Mouse (Mus musculus) midbrain, embryonic 14.5 days (tissue): ENCODE results near the gene Tmem144. TPM values are rescaled to one million over a fixed set of nuclear protein-coding genes. Genes with fewer than 3 reads are reported as not detected.
A peak's percentile ranks its signal among the peaks of the same experiment; 100 is the strongest.

Experiments
- ATAC-seq: fragments of 200-750 bp; cut with Nextera tagmentation; 2 replicates; pipeline ENCODE4 v1.8.0; 2017; ENCODE audit warnings: moderate number of reproducible peaks, moderate library complexity; ENCODE audit not compliant: low FRiP score, low TSS enrichment
- DNase-seq: peaks from one replicate; pipeline ENCODE4 v3.0.0-alpha.2; 2015
- H3K27ac ChIP-seq: fragments of 300-500 bp; sonication (generic); replicated peaks from 2 replicates; pipeline ENCODE4 v1.5.1; 2014; ENCODE audit warnings: mild to moderate bottlenecking, low read depth, low read length, moderate library complexity
- H3K27me3 ChIP-seq: fragments of 300-500 bp; sonication (generic); 2 replicates; pipeline ENCODE4 v1.6.1; 2014; ENCODE audit warnings: low read length, control low read depth, mixed read lengths; ENCODE audit not compliant: control insufficient read depth, insufficient read depth
- H3K36me3 ChIP-seq: fragments of 300-500 bp; sonication (generic); 2 replicates; pipeline ENCODE4 v1.6.1; 2014; ENCODE audit warnings: low read length, control low read depth; ENCODE audit not compliant: control insufficient read depth, insufficient read depth
- H3K4me1 ChIP-seq: fragments of 300-500 bp; sonication (generic); 2 replicates; pipeline ENCODE4 v1.6.1; 2014; ENCODE audit warnings: mild to moderate bottlenecking, antibody characterized with exemption, low read length, control low read depth; ENCODE audit not compliant: control insufficient read depth, insufficient read depth
- H3K4me2 ChIP-seq: fragments of 300-500 bp; sonication (generic); 2 replicates; pipeline ENCODE4 v1.6.1; 2014; ENCODE audit warnings: mild to moderate bottlenecking, low read length, moderate library complexity
- H3K4me3 ChIP-seq: fragments of 300-500 bp; sonication (generic); replicated peaks from 2 replicates; pipeline ENCODE4 v1.5.1; 2014; ENCODE audit warnings: low read depth, low read length
- H3K9ac ChIP-seq: fragments of 300-500 bp; sonication (generic); replicated peaks from 2 replicates; pipeline ENCODE4 v1.6.1; 2014; ENCODE audit warnings: mild to moderate bottlenecking, low read length, moderate library complexity
- H3K9me3 ChIP-seq: fragments of 300-500 bp; sonication (generic); 2 replicates; pipeline ENCODE4 v1.6.1; 2016; ENCODE audit warnings: low read length, control low read depth, mixed read lengths; ENCODE audit not compliant: control insufficient read depth
- WGBS: fragments of 180-500 bp; shearing (Covaris S2); extraction: QIAGEN DNeasy Blood & Tissue Kit; methylation state at CpG from one replicate; pipeline ENCODE4 v1.1.7; 2014; 5-methylcytosine and 5-hydroxymethylcytosine counted together
- polyA plus RNA-seq: library from polyadenylated mRNA; unstranded; fragments of >200 nt; fragmentation: Nextera tagmentation; extraction: Ambion mirVana; gene quantifications from 2 replicates; pipeline ENCODE4 v1.2.1, GENCODE M21; 2014

Tmem144 gene
- polyA plus RNA-seq, 1 experiment from 2014 or later = 0.97 TPM

DNA sequence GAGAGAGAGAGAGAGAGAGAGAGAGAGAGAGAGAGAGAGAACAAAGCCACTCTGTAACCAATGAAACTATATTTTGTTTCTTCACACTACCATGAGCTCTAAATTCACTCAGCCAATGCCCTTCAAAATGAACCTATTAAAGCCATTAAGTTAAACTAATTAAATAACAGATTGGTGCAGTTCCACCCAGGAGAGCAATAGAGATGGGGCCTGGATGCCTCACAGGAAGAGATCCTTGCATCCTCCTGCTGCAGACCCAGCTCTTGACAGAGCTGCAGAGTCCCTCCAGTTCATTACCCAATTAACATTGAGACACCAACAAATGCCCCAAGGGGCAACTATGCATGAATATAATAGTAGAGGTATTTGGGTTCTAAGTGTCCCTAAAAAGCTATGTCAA lies 23.3 kb downstream of the Tmem144 start:
- Histone ChIP-seq H3K9me3 (no peaks in the 10 kb centered on the region), H3K4me3 (no peak overlapping the region), H3K36me3 (no peaks in the 10 kb centered on the region), H3K4me1 (no peaks in the 10 kb centered on the region), H3K27ac (no peak overlapping the region), H3K9ac (no peak overlapping the region), H3K4me2 (no peak overlapping the region), H3K27me3 (no peaks in the 10 kb centered on the region)
- DNase-seq = no peak
- no peak for ATAC-seq

DNA sequence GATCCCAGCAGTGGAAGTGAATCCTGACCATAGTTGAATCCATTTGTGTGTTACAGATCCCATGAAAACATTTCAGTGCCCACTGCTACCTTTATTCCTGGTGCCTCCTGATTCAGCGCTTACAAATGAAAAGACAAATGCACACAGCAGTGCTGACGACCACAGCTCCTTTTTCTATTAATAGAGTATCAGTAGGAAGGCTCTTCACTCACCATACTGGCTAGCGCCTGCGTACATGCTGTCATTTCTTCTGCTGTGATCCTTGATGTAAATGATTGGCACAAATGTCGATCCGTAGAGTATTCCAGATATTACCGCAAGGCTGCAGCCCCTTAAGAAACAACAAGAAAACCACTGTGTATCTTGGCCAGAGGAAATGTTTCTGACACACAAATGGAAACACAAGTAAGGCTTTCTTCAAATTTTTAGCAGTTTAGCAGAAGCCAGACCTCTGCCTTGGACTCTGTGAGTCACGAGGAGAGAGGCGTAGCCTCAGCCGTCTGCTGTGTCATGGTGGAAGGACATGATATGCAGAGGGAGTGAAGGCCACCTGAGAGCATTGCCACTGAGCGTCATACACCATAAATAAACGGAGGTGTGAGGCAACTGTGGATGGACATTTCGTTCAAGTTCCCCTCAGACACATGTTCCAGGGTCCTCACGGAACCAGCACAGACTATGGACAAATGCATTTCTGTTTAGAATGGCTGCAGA lies 27.3 kb downstream of the Tmem144 start:
- H3K9ac ChIP-seq = no peak overlapping the region
- no peaks in the 10 kb centered on the region for H3K36me3 ChIP-seq
- H3K4me2 ChIP-seq = no peak overlapping the region

DNA sequence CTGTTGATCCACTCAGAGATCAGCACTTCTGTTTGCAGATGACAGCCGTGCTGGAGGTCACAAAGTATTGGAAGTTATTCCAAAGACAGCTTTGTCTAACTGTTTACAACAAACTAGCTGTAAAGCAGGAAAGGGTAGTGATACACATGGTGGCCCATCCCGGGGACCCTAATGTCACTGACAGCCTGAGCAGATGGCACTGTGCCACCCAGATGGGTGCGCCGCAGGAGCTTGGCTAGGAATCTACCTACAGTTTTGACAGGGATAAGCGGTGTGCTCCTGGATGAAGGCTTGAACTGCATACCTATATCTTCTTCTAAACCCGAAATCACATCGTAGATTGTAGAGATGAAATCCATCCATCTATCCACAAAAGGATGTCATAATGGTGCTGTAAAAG lies 29.4 kb downstream of the Tmem144 start:
- no peak overlapping the region for H3K9ac ChIP-seq
- no peaks in the 10 kb centered on the region for H3K36me3 ChIP-seq
- H3K9me3 ChIP-seq = no peaks in the 10 kb centered on the region
- H3K4me3 ChIP-seq = no peak overlapping the region
- ATAC-seq (no peak), DNase-seq (no peak)
- no peak overlapping the region for H3K4me2 ChIP-seq
- H3K27me3 ChIP-seq = no peaks in the 10 kb centered on the region
- 96% methylated on average over 7 of the region's 7 CpGs for WGBS
- no peaks in the 10 kb centered on the region for H3K4me1 ChIP-seq
- no peak overlapping the region for H3K27ac ChIP-seq

More for the DNA sequence above, 27.3 kb downstream of the Tmem144 start:
- no peaks in the 10 kb centered on the region for H3K27me3 ChIP-seq
- DNase-seq (no peak), ATAC-seq (no peak)
- H3K27ac ChIP-seq = no peak overlapping the region
- no peak overlapping the region for H3K4me3 ChIP-seq
- no peaks in the 10 kb centered on the region for H3K9me3 ChIP-seq
- 93% methylated on average over 14 of the region's 14 CpGs for WGBS
- H3K4me1 ChIP-seq = no peaks in the 10 kb centered on the region

DNA sequence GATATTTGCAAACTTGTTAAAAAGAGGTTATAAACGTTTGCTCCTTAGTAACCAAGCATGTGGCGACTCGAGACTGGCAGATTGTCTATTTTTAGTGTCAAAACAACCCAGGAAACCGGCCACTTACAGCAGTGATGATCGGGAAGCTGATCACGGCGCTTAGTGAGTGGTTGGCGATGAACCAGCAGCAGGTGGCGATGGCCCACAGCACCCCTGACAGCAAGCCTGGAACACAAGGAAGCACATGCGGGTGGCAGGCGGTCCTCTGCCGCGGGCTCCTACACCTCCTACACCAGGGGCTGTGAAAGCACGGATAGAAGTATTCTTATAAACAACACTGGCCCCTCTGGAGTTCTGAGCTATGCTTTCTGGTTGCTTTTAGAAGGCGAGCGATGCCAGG lies 31.4 kb downstream of the Tmem144 start:
- 93% methylated on average over 16 of the region's 16 CpGs for WGBS
- Histone ChIP-seq H3K4me3 (no peak overlapping the region), H3K36me3 (no peaks in the 10 kb centered on the region), H3K9ac (no peak overlapping the region), H3K4me2 (no peak overlapping the region), H3K4me1 (no peaks in the 10 kb centered on the region), H3K9me3 (no peaks in the 10 kb centered on the region), H3K27me3 (no peaks in the 10 kb centered on the region), H3K27ac (no peak overlapping the region)
- ATAC-seq (no peak), DNase-seq (no peak)

DNA sequence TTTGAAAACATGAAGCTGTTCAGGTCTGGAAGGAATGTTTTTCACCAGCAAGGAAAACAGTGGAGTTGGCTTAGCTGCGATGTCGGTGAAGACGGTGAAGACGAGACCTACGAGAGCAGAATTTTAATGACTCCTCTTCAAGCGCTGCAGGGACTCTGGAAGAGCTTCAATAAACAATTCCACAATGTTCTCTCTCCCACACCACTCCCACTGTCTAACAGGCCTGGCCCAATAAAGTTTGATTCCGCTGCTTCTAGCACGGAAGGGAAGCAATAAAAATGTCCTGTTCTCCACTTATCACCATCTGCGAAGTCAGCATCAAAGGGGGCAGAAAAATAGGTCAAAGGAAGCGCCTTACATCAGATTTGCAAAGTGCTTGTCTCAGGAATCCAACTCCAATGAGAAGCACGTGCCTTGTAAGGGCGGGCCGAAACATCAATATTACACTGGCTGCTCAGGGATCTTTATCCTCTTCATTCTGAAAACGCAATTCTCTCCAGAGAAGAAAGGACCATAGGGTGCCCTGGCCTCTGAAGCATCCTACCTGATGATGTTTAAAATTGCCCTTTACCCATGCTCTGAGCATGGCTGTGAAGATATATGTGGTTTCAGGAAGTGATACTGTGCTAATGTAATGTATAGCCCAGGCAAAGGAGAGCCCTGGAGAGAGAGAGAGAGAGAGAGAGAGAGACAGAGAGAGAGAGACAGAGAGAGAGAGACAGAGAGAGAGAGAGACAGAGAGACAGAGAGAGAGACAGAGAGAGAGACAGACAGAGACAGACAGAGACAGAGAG lies 34.2 kb downstream of the Tmem144 start:
- Histone ChIP-seq H3K36me3 (no peaks in the 10 kb centered on the region), H3K4me2 (no peak overlapping the region), H3K9me3 (no peaks in the 10 kb centered on the region), H3K4me3 (no peak overlapping the region), H3K4me1 (no peaks in the 10 kb centered on the region), H3K27me3 (no peaks in the 10 kb centered on the region), H3K9ac (no peak overlapping the region), H3K27ac (no peak overlapping the region)
- DNase-seq (peak; percentile 59), ATAC-seq (no peak)
- WGBS = 62% methylated on average over 14 of the region's 14 CpGs

DNA sequence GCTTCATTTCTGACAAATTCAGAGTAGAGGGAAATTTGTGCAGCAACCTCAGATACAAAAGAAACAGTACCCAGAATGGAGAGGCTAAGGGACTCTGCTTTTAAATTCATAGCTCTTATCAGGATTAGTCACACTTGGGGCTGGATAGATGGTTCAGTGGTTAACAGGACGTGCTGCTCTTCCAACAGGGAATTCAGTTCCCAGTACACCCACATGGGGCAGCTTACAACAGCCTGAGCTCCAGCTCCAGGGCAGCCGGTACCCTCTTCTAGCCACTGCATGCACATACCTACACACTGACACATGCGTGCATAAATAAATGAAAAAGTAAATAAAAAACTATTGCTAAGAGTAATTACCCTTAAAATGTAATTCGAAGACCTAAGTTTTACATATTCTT lies 36.3 kb downstream of the Tmem144 start:
- H3K36me3 ChIP-seq = no peaks in the 10 kb centered on the region
- ATAC-seq (no peak), DNase-seq (no peak)
- WGBS = 61% methylated on average over 4 of the region's 4 CpGs
- H3K9ac ChIP-seq = no peak overlapping the region
- H3K4me2 ChIP-seq = no peak overlapping the region
- H3K27me3 ChIP-seq = no peaks in the 10 kb centered on the region
- H3K27ac ChIP-seq = no peak overlapping the region
- H3K9me3 ChIP-seq = no peaks in the 10 kb centered on the region
- no peaks in the 10 kb centered on the region for H3K4me1 ChIP-seq
- no peak overlapping the region for H3K4me3 ChIP-seq

DNA sequence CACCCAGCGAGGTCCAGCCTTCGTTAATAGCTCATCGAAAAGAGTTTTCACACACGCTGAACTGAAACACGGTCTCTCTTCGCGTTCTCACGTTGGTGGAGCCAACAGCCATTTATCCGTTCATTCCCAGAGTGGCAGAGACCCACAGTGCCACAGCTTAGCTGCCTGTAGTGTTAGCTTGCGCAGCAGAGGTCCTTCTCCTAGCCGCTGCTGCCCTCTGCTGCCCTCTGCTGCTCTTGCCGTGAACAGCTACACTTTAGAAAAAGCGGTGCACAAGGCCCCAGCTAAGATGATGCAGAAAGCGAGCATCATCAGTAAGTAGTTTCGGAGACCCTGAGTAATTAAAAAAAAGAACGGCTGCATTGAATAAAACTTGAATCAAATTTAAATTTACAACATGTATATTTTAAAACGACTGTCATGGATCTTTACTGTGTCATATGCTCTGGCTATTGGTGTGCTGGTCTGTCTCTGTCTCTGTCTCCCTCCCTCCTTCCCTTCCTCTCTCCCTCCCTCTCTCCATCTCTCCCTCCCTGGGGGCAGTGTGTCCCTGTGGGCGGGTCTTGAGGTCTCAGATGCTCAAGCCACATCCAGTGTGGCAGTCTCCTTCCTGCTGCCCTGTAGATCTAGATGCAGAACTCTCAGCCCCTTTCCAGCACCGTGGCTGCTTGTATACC lies 38.6 kb downstream of the Tmem144 start:
- Histone ChIP-seq H3K9me3 (no peaks in the 10 kb centered on the region), H3K27ac (no peak overlapping the region), H3K27me3 (no peaks in the 10 kb centered on the region), H3K4me3 (no peak overlapping the region; the same call in 1 of the 2 replicates), H3K36me3 (no peaks in the 10 kb centered on the region), H3K4me2 (peak overlapping the region; percentile 46), H3K9ac (no peak overlapping the region), H3K4me1 (no peaks in the 10 kb centered on the region)
- DNase-seq (peak; percentile 89), ATAC-seq (peak; percentile 79)
- WGBS = 28% methylated on average over 19 of the region's 19 CpGs

DNA sequence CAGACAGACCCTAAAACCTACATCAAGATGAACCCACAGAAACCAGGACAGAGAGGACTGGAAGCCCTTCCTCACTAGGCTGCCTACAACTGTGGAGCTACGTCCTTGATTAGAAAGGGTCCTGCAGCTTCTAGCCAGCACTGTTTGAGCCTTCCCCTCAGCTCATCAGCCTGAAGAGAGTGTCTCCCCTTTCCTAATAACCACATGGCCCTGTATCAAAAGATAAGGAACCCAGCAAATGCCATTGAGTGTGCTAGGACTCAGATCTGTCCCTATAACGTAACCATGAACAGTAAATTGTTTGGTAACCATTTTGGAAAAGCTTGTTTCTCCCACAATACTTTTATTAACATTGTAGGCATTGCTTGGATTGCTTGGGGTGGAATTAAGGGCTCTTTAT lies 40.5 kb downstream of the Tmem144 start:
- Histone ChIP-seq H3K4me1 (no peaks in the 10 kb centered on the region), H3K27ac (no peak overlapping the region), H3K4me2 (no peak overlapping the region), H3K36me3 (no peaks in the 10 kb centered on the region), H3K9ac (no peak overlapping the region), H3K27me3 (no peaks in the 10 kb centered on the region), H3K4me3 (no peak overlapping the region), H3K9me3 (no peaks in the 10 kb centered on the region)
- 77% methylated on average over 2 of the region's 2 CpGs for WGBS
- DNase-seq (no peak), ATAC-seq (no peak)
